Mouse (Mus musculus) spleen, adult 12 weeks (tissue): ENCODE results near the gene Exoc4.

Experiments used
- DNase-seq: peaks from one replicate; pipeline ENCODE4 v3.0.0; 2022; ENCODE audit warnings: low spot score

The Exoc4 gene

DNA sequence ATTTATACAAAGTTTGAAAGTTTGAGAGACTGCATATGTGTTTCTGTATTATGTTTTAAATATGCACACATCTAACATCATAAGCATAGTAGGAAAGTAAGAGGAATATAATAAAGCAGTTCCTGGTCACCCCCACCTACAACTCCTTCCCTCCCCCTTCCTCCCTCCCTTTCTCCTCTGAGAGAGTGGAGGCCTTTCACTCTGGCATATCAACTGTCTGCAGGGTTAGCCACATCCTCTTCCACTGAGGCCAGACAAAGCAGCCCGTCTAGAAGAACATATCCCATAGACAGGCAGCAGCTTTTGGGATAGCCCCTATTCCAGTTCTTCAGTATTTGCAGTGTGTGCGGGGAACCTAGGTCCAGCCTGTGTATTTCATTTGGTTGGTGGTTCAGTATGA is 382.2 kb downstream of the Exoc4 start:
- no peak for DNase-seq

DNA sequence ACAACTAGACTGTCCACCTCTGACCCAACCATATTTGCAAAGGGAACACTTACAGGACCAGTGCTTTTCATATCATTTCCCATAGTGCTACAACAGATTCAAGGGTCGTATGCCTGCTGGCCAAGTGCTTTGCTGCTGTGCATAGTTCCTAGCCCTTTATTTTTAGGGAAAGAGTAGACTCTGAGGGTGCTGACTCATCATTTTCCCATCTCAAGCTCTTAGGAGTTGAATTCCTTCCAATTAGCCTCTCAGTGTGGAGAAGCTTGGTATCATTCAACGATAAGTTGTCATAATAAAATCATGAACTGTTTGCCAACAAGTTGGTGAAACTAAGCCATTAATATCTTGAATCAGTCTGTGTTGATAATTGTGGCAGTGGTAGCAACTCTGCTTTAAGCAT is 388.3 kb downstream of the Exoc4 start:
- DNase-seq, result no peak

DNA sequence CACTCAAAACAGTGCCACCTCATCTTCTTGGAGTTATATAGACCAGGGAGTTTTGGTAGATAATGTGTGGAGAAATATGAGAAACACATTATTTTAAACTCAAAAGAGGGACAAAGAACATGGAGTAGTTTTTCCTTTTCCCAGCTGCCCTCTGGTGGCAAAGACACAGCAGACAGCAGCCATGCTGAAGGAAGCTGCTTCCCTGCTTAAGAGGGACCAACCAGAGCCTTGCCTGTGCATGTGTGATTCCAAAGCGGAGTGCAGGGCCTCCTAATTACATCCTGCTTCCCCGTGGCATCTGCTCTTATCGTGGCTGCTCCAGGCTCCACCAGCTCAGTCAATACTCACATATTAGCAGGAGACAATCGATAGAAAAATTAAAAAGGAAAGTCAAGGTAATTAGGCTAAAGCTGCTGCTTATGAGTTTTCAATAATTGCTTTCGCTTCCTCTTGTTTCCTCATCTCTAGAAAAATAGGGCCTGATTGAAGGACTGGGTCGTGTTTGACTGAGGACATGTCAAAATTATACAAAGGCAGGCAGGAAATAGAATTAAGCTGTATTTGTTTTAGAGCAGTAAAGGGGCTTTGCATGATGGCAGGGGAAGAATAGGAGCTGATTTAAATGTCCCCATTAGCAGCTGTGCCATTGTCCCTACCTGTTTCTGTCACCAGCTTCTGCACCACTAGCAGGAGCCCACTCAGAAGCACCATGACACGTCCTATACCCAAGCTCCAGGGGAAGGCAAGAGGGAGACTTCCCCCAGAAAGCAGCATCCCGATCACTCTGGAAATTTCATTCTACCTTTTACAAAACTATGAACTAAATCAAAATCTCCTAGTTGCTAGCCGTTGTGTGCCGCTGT is 433.1 kb downstream of the Exoc4 start:
- DNase-seq, result no peak

DNA sequence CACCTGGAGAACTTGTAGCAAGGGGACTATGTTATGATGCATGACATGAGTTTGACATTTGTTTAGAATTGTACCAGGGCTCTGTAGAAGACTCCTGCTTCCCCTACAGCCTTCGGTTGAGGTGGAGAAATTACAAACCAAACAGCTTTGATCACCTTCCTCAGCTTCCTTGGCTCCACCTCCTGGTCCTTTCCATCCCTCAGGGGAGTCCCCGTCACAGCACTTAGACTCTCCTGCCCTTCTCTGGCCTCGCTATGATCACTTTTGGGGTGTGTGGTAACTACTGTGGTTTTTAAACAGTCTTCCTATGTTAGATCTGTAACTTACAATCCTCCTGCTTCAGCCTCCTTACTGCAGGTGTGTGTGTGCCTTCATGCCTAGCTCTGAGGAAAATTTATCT is 434.6 kb downstream of the Exoc4 start:
- DNase-seq, result no peak

DNA sequence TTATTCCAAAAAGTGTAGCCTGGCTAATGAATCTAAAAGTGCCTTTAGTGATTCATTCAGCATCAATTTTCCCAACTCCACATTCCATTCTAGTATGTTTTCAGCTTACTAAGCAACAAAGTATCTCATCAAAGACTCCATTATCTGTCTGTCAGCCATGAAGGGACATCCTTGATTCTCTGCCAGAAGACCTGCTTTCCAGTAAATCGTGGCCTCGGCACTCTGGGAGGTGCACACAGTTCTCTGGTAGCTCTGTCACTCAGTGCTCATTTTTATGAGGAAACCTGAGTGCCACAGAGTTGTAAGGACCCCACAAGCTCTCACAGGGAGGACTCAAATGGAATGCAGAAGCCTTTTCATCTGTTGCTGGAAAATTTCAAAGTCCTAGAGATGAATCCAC is 436.4 kb downstream of the Exoc4 start:
- DNase-seq, result no peak

GRCm38 (mm10) chr6:33690601-33691000 is 441.7 kb downstream of the Exoc4 start:
- no peak for DNase-seq

GRCm38 (mm10) chr6:33696976-33697375 is 448.1 kb downstream of the Exoc4 start:
- no peak for DNase-seq

DNA sequence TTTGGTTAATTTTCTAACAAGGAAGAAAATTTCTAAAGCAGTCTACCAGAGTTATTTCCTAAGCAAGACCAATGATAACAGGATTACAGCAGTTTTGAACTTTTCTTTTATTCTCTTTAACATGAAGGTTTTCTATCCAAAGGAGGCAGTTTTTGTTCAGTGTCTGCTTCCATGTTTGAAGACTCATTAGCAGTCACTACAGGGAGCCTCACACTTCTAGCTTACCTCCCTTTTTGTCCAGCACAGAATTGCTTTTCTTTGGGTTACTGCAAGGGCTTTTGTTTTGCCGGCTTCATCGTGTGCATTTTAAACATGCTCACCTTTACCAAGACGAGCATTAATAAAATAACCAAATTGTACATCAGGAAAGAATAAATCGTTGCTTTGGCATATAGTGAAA is 460.0 kb downstream of the Exoc4 start:
- DNase-seq, result no peak

GRCm38 (mm10) chr6:33709340-33709739 is 460.5 kb downstream of the Exoc4 start:
- DNase-seq, result no peak

- no peak for DNase-seq
Observed at GRCm38 (mm10) chr6:33711742-33712141, 462.9 kb downstream of the Exoc4 start.

DNA sequence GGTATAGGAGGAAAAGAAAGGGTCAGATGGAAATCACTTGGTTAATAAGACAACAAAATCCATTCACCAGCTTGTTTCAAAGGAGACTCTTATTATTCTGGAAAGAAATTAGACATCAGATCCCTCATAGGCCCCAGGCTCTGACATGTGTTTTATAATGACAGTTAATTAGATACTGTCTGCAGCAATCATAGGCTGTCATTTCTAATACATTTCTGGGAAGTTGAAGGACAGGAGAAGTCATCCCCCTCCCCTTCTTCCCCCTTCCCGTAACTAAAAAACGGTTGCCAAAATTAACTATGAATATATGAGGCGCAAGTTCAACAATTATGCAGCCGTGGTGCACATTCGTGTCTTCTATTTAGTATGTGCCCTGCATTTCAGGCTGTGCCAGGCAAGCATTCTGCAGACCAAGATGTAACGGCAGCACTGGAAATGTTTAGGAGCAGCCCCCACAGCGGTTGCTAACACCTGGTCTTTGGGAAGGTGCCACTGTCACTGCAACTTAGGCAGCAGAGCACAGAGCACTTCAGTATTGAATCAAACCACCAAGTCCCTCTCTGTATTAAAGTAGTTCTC is 463.7 kb downstream of the Exoc4 start:
- no peak for DNase-seq

DNA sequence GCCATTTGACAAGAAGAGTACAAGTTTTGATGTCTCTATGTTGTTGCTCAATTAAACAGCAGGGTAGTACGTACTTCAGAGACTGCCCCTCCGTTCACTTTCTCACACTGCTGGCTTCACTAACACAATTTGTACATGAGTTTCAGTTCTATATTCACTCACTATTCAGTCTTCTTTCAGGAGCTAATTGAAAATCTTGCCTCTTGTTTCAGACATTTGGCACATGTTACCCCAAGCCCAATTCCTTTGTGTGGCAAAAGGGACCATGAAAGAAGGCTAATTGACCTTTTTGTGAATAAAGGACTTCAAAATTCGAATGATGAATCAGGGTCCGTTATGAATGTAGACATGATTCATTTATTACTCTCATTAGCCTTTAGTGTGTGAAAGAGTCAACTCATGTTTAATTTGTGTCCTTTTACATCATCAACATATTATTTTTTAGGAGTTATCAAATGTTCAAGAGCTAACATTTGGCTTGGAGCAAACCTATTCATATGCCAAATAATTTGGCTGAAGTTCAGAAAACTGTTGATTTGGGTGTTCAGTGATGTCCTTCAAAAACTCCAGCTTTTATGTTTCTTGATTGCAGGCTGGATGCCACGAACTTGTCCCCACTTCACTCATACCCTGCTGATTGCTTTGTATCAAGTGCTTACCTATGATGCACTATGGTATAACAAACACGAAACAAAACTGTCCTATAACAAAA is 467.5 kb downstream of the Exoc4 start:
- DNase-seq, result no peak

- no peak for DNase-seq
Observed at GRCm38 (mm10) chr6:33721166-33721565, 472.3 kb downstream of the Exoc4 start.

DNA sequence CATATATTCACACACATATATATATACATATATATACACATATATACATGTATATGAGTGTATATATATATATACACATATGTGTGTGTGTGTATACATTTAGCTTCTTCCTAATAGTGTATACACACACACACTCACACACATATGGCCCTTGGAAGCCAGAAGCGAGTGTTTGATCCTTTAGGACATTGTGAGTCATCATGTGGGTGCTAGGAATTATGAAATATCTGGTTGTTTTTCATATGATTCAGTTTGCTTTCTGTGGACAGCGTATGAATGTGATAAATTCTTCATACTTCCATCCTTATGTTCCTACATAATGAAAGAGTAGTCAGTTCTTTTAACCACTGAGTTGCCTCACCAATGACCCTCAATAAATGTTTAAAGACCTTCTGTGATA is 473.9 kb downstream of the Exoc4 start:
- no peak for DNase-seq

- DNase-seq, result no peak
Observed at GRCm38 (mm10) chr6:33724596-33724995, 475.7 kb downstream of the Exoc4 start.

DNA sequence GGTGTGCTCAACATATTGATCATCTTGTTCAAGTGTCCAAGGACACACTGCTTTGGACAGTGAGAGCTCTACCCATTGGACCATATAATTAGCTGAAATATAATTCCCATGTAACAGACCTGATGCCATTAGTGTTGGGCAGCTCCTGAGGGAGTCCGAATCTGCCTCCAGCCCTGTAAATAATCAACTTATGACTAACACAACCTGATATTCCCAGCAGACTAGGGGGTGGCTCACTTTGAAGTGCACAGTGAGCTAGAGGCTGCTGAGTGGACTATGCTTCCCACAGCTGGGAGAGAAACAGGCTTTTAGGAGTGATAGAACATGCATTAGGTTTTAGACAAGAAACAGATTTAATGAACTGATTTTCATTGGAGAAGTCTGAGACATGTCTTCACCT is 478.4 kb downstream of the Exoc4 start:
- no peak for DNase-seq

- DNase-seq, result no peak
Observed at GRCm38 (mm10) chr6:33732214-33732613, 483.3 kb downstream of the Exoc4 start.

DNA sequence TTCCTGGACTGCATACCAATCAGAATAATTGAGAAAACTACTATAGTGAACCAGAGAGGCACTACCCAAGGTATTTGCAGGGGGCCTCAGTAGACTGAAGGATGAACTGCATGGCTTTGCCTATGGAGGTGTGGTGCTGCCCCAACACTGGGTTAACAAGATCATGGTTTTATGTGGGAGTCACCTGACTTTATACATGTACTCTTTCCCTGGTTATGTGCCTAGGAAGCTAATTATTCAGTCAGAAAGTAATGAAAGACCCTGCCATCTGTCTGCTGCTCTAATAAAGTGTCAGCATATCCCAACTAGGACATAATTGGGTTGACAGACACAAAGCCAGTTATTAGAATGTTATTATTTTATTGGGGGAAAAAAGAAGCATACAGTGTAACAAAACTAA is 484.7 kb downstream of the Exoc4 start:
- no peak for DNase-seq

DNA sequence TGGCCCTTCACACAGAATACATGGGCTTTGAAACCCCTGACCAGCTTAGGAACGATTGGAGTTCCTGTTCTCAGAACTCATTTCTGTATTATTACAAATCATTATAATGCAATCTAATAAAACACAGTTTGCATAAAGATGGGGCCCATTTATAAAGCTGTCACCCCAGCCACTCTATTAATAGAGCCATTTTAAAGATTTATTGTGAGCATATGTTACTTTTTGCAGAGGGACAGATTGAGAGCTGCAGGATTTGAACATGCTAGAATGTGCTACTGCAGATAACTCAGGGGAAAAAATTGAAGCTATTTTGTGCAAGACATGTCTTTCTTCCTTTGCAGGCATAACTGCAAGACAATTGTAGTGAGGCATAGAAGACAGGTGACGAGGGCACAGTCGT is 485.1 kb downstream of the Exoc4 start:
- DNase-seq, result no peak

GRCm38 (mm10) chr6:33738857-33739291 is 490.0 kb downstream of the Exoc4 start:
- no peak for DNase-seq

- no peak for DNase-seq
Observed at GRCm38 (mm10) chr6:33739304-33739703, 490.4 kb downstream of the Exoc4 start.

DNA sequence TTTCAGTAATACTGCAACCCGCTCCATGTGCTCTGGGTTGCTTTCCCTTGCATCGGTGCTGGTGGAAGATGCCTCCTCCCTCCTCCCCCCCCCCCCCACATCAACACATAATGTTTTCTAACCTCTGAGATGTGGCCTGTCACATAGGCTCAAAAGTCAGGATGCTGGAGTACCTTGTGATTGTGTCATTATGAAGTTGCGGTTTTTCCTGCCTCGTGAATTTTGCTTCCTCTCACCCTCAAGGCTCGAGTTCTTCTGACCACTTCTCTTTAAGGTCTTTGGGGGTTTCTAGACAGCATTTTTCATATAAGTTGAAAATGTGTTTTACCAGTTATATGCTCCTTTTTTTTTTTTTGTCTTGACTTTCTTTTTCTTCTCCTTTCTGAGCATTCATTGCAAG is 507.1 kb downstream of the Exoc4 start:
- DNase-seq, result no peak

GRCm38 (mm10) chr6:33761557-33761956 is 512.7 kb downstream of the Exoc4 start:
- no peak for DNase-seq
